Mouse (Mus musculus): ENCODE results near the gene Cyfip1.
"Not testable (repeated sequence)": the region's sequence is repeated elsewhere in the genome, so short reads cannot be mapped to it uniquely, and the experiment has no call there.

Cyfip1 gene

DNA sequence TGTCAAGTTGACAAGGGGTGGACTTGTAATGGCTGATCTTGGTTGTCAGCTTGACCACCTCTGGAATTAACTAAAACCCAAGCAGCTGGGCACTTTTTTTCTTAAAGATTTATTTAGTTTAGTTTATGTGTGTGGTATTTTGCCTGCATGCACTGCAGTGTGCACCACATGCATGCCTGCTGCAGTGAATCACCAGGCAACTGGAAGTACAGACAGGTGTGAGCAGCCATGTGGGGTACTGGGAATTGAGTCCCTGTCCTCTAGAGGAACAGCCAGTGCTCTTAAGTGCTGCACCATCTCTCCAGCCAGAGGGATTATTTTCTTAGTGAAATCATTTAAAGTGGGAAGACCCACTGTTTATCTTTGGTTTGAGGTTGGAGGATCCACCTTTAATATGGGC lies 23.5 kb downstream of the Cyfip1 start:
- no peak for DNase-seq (ENCODE audit: low spot score in 2 of 2)

- no peak for DNase-seq (ENCODE audit: low spot score in 2 of 2)
Measured at GRCm38 (mm10) chr7:55865750-55866416, 24.3 kb downstream of the Cyfip1 start.

- DNase-seq (ENCODE audit: low spot score in 2 of 2), result no peak
Measured at GRCm38 (mm10) chr7:55868247-55868646, 26.7 kb downstream of the Cyfip1 start.

DNA sequence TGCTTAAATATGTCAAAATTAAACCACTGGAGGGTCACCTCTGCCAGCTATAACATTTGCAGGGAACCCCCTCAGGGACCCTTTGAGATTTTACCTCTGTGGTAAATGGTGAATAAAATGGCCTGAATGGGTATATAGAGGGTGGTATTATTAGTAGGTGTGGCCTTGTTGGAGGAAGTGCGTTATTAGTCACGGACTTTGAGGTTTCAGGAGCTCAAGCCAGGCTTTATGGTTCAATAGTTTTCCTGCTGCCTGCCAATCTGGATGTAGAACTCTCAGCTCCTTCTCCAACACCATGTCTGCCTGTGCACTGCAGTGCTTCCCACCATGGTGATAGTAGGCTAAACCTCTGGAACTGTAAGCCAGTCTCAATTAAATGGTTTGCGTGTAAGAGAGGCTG lies 27.7 kb downstream of the Cyfip1 start:
- no peak for DNase-seq (ENCODE audit: low spot score in 2 of 2)

DNA sequence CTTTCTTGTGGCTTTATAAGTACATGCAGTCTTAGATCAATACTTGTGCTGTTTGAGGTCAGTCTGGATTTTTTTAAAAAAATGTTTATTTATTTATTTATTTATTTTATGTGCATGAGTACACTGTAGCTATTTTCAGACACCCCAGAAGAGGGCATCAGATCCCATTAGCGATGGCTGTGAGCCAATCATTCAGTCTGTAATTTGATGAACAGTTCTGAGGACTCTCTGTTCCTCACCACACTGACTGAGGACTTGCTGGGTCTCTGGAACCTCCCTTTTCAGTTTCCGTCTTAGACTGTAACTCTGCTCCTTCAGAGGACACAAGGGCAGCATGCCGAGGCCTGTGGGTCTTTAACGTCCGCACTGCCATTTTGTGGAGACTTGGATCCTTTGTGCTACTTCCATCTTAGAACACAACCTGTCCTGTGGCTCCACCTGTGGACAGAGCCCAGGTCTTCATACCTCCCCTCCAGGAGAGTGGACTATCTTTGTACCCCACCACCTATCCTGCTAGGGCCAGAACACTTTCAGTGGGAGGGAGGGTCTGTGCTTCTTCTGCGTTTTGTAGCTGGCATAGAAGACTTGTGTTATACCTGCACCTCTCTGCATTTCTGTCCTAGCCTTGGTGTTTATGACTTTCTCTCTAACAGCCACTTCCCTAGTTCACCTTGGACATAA lies 28.9 kb downstream of the Cyfip1 start:
- DNase-seq (ENCODE audit: low spot score in 2 of 2), result no peak

DNA sequence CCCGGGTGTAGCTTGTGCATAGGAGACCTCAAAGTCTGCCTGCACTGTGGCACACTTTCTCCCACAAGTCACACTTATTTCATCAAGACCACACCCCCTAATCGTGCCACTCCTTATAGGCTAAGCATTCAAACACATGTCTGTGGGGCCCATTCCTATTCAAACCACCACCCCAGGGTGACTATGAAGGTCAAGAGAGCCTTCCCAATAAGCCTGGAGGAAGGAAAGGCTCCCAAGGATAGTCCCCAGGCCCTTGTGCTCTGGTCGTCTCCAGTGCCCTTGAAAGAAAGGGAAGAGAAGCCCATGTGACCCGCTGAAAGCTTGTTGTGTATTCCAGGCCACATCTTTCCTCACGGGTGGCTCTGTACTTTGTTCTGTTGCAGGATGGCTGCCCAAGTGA lies 29.9 kb downstream of the Cyfip1 start:
- no peak for DNase-seq (ENCODE audit: low spot score in 2 of 2)

GRCm38 (mm10) chr7:55874703-55875102 lies 33.2 kb downstream of the Cyfip1 start:
- DNase-seq (ENCODE audit: low spot score in 2 of 2), result no peak

DNA sequence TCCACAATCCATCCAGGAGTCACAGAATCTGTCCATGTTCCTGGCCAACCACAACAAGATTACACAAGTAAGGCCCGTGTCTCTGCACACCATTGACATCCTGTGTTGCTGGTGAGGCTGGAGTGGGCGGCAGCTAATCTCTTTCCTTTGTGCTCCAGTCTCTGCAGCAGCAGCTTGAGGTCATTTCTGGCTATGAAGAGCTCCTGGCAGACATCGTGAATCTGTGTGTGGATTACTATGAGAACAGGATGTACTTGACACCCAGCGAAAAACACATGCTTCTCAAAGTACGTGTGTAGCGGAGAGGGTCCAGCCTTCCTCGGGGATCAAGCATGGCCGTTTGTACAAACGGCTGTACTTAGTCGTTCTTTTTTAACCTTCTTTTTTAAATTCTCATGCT lies 36.2 kb downstream of the Cyfip1 start:
- DNase-seq (ENCODE audit: low spot score in 2 of 2), result peak in 1 of 2 experiments; percentile 55

DNA sequence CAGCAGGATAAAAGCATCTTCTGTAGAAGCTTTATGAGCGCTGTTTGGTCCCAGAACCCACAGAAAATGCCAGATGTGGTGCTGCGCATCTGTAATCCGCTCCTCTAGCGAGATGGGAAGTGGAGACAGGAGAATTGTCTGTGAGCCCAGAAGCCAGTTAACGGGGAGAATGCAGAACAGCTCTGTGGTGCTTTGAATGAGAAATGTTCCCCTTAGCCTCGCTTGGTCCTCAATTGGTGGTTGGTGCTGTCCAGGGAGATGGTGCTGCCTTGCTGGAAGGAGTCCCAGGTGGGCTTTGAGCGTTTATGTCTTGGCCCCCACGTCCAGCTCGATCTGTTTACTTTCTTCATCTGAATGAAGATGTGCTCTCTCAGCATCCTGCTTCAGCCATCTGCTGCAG lies 39.3 kb downstream of the Cyfip1 start:
- DNase-seq (ENCODE audit: low spot score in 2 of 2), result no peak

DNA sequence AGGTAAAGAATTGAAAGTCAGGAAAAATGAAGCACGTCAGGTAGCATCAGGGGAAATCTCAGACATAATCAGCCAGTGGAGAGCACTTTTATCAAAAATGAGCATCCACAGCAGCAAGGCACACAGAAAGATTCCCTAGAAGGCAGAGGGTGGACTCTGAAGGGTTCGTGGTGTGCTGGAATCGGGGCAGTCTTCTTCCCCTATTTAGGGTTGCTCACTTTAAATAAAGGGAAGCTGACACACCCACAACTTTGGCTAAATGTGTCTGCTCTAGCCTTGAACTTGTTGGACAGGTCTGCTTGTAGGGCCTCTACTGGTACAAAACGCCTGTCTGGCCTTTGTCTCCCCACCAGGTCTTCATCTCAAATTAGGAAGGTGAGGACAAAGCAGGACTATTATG lies 47.1 kb downstream of the Cyfip1 start:
- DNase-seq (ENCODE audit: low spot score in 2 of 2), result no peak

- no peak for DNase-seq (ENCODE audit: low spot score in 2 of 2)
Measured at GRCm38 (mm10) chr7:55889996-55890395, 48.5 kb downstream of the Cyfip1 start.

DNA sequence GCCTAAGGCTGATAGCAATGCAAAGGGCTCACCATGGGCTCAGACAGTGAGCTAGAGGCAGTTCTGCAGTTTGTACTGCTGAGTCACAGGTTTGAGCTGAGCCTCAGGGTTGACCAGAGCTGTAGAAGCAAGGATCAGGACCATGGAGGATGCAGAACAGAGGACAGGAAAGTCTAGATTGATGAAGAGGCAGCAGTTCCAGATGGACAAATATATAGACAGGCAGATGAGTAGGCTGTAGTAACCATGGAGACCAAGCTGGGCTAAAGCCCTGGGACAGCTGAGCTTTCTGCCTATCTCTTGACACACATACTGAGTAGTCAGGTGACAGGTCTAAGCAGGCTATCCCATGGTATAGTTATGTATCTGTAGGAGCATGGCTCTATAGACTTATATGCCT lies 49.2 kb downstream of the Cyfip1 start:
- no peak for DNase-seq (ENCODE audit: low spot score in 2 of 2)

DNA sequence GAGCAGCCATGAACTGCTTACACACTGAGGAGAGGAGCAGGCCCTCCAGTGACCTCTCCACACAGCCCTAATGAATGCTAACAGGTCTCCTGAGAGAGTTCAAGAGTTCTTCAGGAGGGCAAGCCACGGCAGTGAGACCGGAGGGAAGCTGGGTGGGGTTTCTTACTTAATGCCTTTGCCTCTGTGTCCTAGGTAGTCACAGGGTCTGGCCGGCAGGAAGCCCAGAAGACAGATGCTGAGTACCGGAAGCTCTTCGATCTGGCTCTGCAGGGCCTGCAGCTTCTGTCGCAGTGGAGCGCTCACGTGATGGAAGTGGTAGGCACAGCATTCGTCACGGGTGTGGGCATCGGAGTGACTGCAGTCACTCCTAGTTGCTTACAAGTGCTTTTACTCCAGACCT lies 50.3 kb downstream of the Cyfip1 start:
- no peak for DNase-seq (ENCODE audit: low spot score in 2 of 2)

GRCm38 (mm10) chr7:55903766-55904165 lies 62.2 kb downstream of the Cyfip1 start:
- no peak for DNase-seq (ENCODE audit: low spot score in 2 of 2)

GRCm38 (mm10) chr7:55905449-55905848 lies 63.9 kb downstream of the Cyfip1 start:
- DNase-seq (ENCODE audit: low spot score in 2 of 2), result no peak

DNA sequence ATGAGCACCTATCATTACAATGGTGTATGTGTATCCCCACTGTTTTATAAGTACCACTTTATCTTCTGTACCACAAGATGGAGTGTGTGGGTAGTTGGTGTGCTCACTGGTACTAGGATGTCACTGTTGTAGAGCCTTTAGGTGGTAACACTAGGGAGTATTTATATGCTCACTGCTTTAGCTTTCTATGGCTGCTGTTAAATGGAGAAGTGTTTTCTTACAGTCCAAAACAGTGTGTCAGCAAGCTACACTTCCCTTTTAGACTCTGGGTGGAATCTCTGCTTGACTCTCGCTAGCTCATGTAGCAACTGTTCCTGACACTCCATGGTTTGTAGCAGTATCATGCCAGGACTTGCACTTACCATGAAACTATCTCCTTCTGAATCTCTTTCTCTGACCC lies 68.0 kb downstream of the Cyfip1 start:
- DNase-seq (ENCODE audit: low spot score in 2 of 2), result no peak

- no peak for DNase-seq (ENCODE audit: low spot score in 2 of 2)
Measured at GRCm38 (mm10) chr7:55910356-55910755, 68.8 kb downstream of the Cyfip1 start.

GRCm38 (mm10) chr7:55911371-55911770 lies 69.8 kb downstream of the Cyfip1 start:
- DNase-seq (ENCODE audit: low spot score in 2 of 2), result no peak

DNA sequence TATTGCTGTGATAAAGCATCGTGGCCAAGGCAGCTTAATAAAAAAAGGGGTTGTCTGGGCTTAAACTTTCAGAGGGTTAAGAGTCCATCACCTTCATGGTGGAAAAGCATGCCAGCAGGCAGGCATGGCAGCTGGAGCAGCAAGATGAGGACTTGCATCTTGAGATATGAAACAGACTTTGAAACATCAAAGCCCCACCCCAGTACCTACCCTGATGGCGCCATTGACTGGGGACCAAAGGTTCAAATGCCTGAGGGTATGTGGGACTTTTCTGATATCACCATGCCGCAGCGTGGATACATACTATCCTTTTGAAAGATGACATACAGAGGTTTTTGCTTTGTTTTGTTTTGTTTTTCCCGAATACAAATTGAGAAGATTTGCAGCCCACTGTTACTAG lies 70.6 kb downstream of the Cyfip1 start:
- no peak for DNase-seq (ENCODE audit: low spot score in 2 of 2)

DNA sequence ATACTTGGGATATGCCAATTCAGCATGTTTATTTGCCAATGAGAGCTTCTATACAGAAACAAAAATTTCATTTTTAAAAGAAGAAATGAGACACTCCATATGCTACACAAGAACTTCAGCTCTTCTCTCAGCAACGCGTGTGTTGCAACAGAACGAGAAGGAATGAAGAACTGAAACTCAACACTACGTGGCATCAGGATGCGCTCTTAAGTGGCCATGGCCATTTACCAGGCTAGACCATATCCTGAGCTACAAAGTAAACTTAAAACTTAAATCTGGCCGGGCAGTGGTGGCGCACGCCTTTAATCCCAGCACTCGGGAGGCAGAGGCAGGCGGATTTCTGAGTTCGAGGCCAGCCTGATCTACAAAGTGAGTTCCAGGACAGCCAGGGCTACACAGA lies 76.8 kb downstream of the Cyfip1 start:
- DNase-seq (ENCODE audit: low spot score in 2 of 2), result not testable (repeated sequence)

DNA sequence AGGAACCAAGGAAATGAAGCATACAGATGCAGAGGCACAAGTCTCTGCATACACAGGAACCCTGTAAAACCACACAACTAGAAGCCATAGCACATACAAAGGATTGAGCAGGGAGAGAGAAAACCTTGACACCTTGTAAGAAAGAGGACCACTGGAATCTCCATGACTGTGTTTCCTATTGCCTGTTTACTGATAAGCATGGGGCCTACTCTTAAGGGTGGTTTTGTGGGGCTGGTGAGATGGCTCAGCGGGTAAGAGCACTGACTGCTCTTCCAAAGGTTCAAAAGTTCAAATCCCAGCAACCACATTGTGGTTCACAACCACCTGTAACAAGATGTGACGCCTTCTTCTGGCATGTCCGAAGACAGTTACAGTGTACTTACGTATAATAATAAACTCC lies 85.7 kb downstream of the Cyfip1 start:
- DNase-seq (ENCODE audit: low spot score in 2 of 2), result no peak

DNA sequence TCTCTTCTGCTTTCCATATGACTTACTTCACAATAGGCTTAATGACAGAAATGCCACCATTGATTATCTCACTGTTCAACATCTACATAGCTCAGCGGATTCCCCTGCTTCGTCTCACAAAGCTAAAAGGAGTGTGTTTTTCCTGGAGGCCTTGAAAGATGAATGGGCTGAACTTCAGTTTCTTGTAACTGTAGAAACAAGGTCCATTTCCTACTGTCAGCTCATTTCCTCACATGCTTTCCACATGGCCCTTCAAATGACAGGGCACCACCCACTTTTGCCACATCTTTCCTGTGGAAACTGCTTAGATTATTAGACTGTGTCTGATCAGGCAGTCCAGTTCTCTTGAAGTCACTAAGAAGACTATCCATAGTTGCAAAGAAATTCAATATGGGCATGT lies 87.1 kb downstream of the Cyfip1 start:
- DNase-seq (ENCODE audit: low spot score in 2 of 2), result no peak

- DNase-seq (ENCODE audit: low spot score in 2 of 2), result no peak
Measured at GRCm38 (mm10) chr7:55935025-55935424, 93.5 kb downstream of the Cyfip1 start.

- no peak for DNase-seq (ENCODE audit: low spot score in 2 of 2)
Measured at GRCm38 (mm10) chr7:55938341-55938740, 96.8 kb downstream of the Cyfip1 start.
